Mouse (Mus musculus) MEL (cell line): ENCODE data around the gene Bhlhe41. TPM values are rescaled to one million over a fixed set of nuclear protein-coding genes. Genes with fewer than 3 reads are reported as not detected.

ENCODE experiments used
- DNase-seq: peaks from one replicate; pipeline ENCODE4 v3.0.0; 2011; ENCODE audit warnings: low read depth, low spot score
- H3K27ac ChIP-seq: 2 replicates; pipeline ENCODE4 v1.5.1; 2012; ENCODE audit warnings: low read depth, mild to moderate bottlenecking, control low read depth, low read length, moderate library complexity; ENCODE audit not compliant: control insufficient read depth
- H3K27me3 ChIP-seq, 2 experiments: fragments of 150-350 bp in 1 of 2; sonication (generic) in 1 of 2; 2 replicates each; pipeline ENCODE4 v1.6.1; 2012; ENCODE audit warnings: low read length in 2 of 2, mild to moderate bottlenecking in 2 of 2, improper control_type of control experiment in 1 of 2, moderate library complexity in 1 of 2; ENCODE audit not compliant: insufficient read depth in 2 of 2, control insufficient read depth in 1 of 2
- H3K36me3 ChIP-seq, 2 experiments: 2 replicates each; pipeline ENCODE4 v1.6.1; 2012 to 2014; ENCODE audit warnings: low read length in 2 of 2, improper control_type of control experiment in 1 of 2, inconsistent platforms in 1 of 2, mild to moderate bottlenecking in 1 of 2; ENCODE audit not compliant: insufficient read depth in 2 of 2, control insufficient read depth in 1 of 2
- H3K4me1 ChIP-seq, 2 experiments: fragments of 150-350 bp in 1 of 2; sonication (generic) in 1 of 2; 2 replicates each; pipeline ENCODE4 v1.6.1; 2012; ENCODE audit warnings: low read length in 2 of 2, improper control_type of control experiment in 1 of 2, mild to moderate bottlenecking in 1 of 2; ENCODE audit not compliant: insufficient read depth in 2 of 2, control insufficient read depth in 1 of 2
- H3K4me3 ChIP-seq, 2 experiments: fragments of 150-350 bp in 1 of 2; sonication (generic) in 1 of 2; 2 replicates each; pipeline ENCODE4 v1.5.1; 2012; ENCODE audit warnings: low read depth in 2 of 2, low read length in 2 of 2, mild to moderate bottlenecking in 2 of 2, moderate library complexity in 2 of 2, control low read depth in 1 of 2, improper control_type of control experiment in 1 of 2; ENCODE audit not compliant: control insufficient read depth in 1 of 2, insufficient read depth in 1 of 2
- H3K79me2 ChIP-seq: 2 replicates; pipeline ENCODE4 v1.6.1; 2012; ENCODE audit warnings: mild to moderate bottlenecking, low read length, moderate library complexity; ENCODE audit not compliant: control insufficient read depth, poor library complexity, insufficient read depth
- H3K9ac ChIP-seq: 2 replicates; pipeline ENCODE4 v1.6.1; 2012; ENCODE audit warnings: low read depth, mild to moderate bottlenecking, control low read depth, low read length, moderate library complexity; ENCODE audit not compliant: control insufficient read depth, poor library complexity, severe bottlenecking
- H3K9me3 ChIP-seq: fragments of 150-350 bp; sonication (generic); replicated peaks from 2 replicates; pipeline ENCODE4 v1.6.1; 2012; ENCODE audit warnings: mild to moderate bottlenecking, low read length, improper control_type of control experiment, moderate library complexity; ENCODE audit not compliant: insufficient read depth
- BHLHE40 ChIP-seq: IDR thresholded peaks from 2 replicates; pipeline ENCODE4 v1.6.1; 2012; ENCODE audit warnings: low read depth, mild to moderate bottlenecking, inconsistent platforms, low read length, improper control_type of control experiment, borderline replicate concordance
- CTCF ChIP-seq, 3 experiments: IDR thresholded peaks in 2 of 3; conservative IDR thresholded peaks in 1 of 3; 2 replicates each; pipeline ENCODE4 v1.5.1; 2011 to 2012; ENCODE audit warnings: low read length in 3 of 3, low read depth in 2 of 3, mild to moderate bottlenecking in 2 of 3, improper control_type of control experiment in 1 of 3, inconsistent platforms in 1 of 3, mixed read lengths in 1 of 3, moderate library complexity in 1 of 3; ENCODE audit not compliant: control insufficient read depth in 1 of 3, insufficient read depth in 1 of 3, poor library complexity in 1 of 3, severe bottlenecking in 1 of 3
- ELF1 ChIP-seq: IDR thresholded peaks from 2 replicates; pipeline ENCODE4 v1.6.1; 2014; ENCODE audit warnings: low read depth, mild to moderate bottlenecking, inconsistent platforms, low read length, improper control_type of control experiment, moderate library complexity
- EP300 ChIP-seq, 2 experiments: IDR thresholded peaks; 2 replicates each; pipeline ENCODE4 v1.6.1; 2011; ENCODE audit warnings: improper control_type of control experiment in 2 of 2, low read length in 2 of 2, low read depth in 1 of 2, mild to moderate bottlenecking in 1 of 2
- HCFC1 ChIP-seq: IDR thresholded peaks from 2 replicates; pipeline ENCODE4 v1.6.1; 2012; ENCODE audit warnings: low read depth, mild to moderate bottlenecking, inconsistent platforms, low read length, improper control_type of control experiment, moderate library complexity
- KAT2A ChIP-seq: conservative IDR thresholded peaks from 2 replicates; pipeline ENCODE4 v1.6.1; 2012; ENCODE audit warnings: low read depth, low read length, improper control_type of control experiment, inconsistent platforms
- MAFK ChIP-seq: IDR thresholded peaks from 2 replicates; pipeline ENCODE4 v1.6.1; 2011; ENCODE audit warnings: low read depth, mild to moderate bottlenecking, low read length, improper control_type of control experiment, borderline replicate concordance
- MAX ChIP-seq: IDR thresholded peaks from 2 replicates; pipeline ENCODE4 v1.6.1; 2011; ENCODE audit warnings: low read length, improper control_type of control experiment
- MEF2A ChIP-seq: IDR thresholded peaks from 2 replicates; pipeline ENCODE4 v1.6.1; 2014; ENCODE audit warnings: low read depth, mild to moderate bottlenecking, inconsistent platforms, low read length, improper control_type of control experiment; ENCODE audit not compliant: poor library complexity, insufficient replicate concordance, severe bottlenecking; ENCODE audit errors: extremely low read depth
- MXI1 ChIP-seq: IDR thresholded peaks from 2 replicates; pipeline ENCODE4 v1.6.1; 2011; ENCODE audit warnings: mild to moderate bottlenecking, low read depth, low read length, improper control_type of control experiment
- MYB ChIP-seq: IDR thresholded peaks from 2 replicates; pipeline ENCODE4 v1.6.1; 2011; ENCODE audit warnings: mild to moderate bottlenecking, low read depth, low read length, improper control_type of control experiment
- POLR2AphosphoS5 ChIP-seq: IDR thresholded peaks from 2 replicates; pipeline ENCODE4 v1.6.1; 2012; ENCODE audit warnings: low read depth, borderline replicate concordance, mild to moderate bottlenecking, inconsistent platforms, low read length, moderate library complexity, mixed read lengths
- RAD21 ChIP-seq: IDR thresholded peaks from 2 replicates; pipeline ENCODE4 v1.6.1; 2011; ENCODE audit warnings: mild to moderate bottlenecking, low read depth, low read length, improper control_type of control experiment
- RCOR1 ChIP-seq: IDR thresholded peaks from 2 replicates; pipeline ENCODE4 v1.6.1; 2012; ENCODE audit warnings: low read depth, mild to moderate bottlenecking, inconsistent platforms, low read length, improper control_type of control experiment
- SIN3A ChIP-seq: IDR thresholded peaks from 2 replicates; pipeline ENCODE4 v1.6.1; 2012; ENCODE audit warnings: low read length, improper control_type of control experiment, inconsistent platforms
- UBTF ChIP-seq: IDR thresholded peaks from 2 replicates; pipeline ENCODE4 v1.6.1; 2012; ENCODE audit warnings: low read depth, mild to moderate bottlenecking, inconsistent platforms, low read length, improper control_type of control experiment, moderate library complexity, borderline replicate concordance; ENCODE audit not compliant: insufficient read depth
- ZKSCAN1 ChIP-seq: IDR thresholded peaks from 2 replicates; pipeline ENCODE4 v1.6.1; 2012; ENCODE audit warnings: low read depth, mild to moderate bottlenecking, inconsistent platforms, low read length, improper control_type of control experiment, moderate library complexity
- ZMIZ1 ChIP-seq: IDR thresholded peaks from 2 replicates; pipeline ENCODE4 v1.6.1; 2012; ENCODE audit warnings: low read depth, mild to moderate bottlenecking, inconsistent platforms, low read length, improper control_type of control experiment, moderate library complexity
- ZNF384 ChIP-seq: IDR thresholded peaks from 2 replicates; pipeline ENCODE4 v1.6.1; 2012; ENCODE audit warnings: low read depth, mild to moderate bottlenecking, inconsistent platforms, low read length, improper control_type of control experiment
- polyA plus RNA-seq, 2 experiments: library from polyadenylated mRNA; stranded (reverse) in 1 of 2; unstranded in 1 of 2; fragments of >175 nt in 1 of 2; fragments of >200 nt in 1 of 2; gene quantifications; 2 replicates each; pipeline versions ENCODE4 v1.2.1 to v1.2.4; 2012; ENCODE audit warnings: low replicate concordance in 2 of 2, low read depth in 1 of 2; ENCODE audit not compliant: insufficient read length in 2 of 2, insufficient read depth in 1 of 2, missing spikeins in 1 of 2
- total RNA-seq: library from RNA; depleted of rRNA; stranded (reverse); fragments of 300-350 nt; gene quantifications from 2 replicates; pipeline ENCODE4 v1.2.3, GENCODE M21; 2012

Bhlhe41 gene
- total and polyA plus RNA-seq, 3 experiments = not detected

DNA sequence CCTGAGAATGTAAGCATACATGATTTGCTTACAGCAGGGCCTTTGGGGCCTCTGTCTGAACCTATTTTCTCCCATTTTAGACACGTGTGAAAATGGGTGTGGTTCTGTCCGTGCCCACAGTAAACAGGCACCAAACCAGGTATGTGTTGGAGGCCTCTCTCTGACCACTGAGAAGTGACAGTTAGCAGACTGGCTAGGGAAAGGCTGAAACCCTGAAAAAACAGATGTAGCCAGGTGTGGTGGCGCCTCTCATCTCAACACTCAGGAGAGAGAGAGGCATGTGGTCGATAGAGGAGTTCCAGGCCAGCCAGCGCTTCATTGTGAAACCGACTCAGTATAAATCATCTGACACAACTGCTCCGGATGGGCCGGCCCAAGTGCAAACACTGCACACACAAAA is 6.9 kb downstream of the Bhlhe41 start:
- Histone ChIP-seq H3K4me3 (no peak overlapping the region), H3K36me3 (no peaks in the 10 kb centered on the region), H3K79me2 (no peaks in the 10 kb centered on the region), H3K27me3 (no peaks in the 10 kb centered on the region), H3K4me1 (0 out of 4 replicates have a peak, but pooled peaks cover 0 to 2% of the 10 kb centered on the region in 2 experiments), H3K9ac (no peak overlapping the region), H3K27ac (no peak overlapping the region), H3K9me3 (no peaks in the 10 kb centered on the region)
- no peak for DNase-seq
- TF ChIP-seq MAX (no peak), MYB (no peak), SIN3A (no peak), BHLHE40 (no peak), HCFC1 (no peak), ZMIZ1 (no peak), EP300 (IDR thresholded peaks at IDR 0.05; ENCODE audit: low read depth in 1 of 2, low read length in 2 of 2) (no peak), RAD21 (no peak), POLR2AphosphoS5 (no peak), MEF2A (no peak), UBTF (no peak), MXI1 (no peak), ZNF384 (no peak), ELF1 (no peak), RCOR1 (no peak), ZKSCAN1 (no peak), KAT2A (no peak), MAFK (no peak)

DNA sequence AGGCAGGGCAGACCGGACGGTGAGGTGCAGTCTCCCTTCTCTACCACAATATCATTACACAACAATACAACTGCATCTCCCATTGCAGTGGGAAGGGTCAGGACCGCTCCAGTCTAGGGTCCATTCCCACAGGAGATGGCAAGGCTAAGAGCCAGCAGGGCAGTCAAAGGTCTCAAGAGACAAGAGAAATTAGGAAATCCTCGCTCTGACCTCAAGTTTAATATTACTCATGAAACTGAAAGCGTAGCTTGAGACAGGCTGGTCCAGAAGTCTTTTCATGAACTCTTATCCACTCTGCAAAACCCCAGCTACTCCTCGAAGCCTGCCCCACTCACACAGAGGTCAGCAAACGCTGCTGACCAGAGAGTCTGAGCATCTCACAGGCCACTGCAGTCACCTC is 7.9 kb downstream of the Bhlhe41 start:
- Histone ChIP-seq H3K79me2 (no peaks in the 10 kb centered on the region), H3K27ac (no peak overlapping the region), H3K36me3 (no peaks in the 10 kb centered on the region), H3K4me1 (0 out of 4 replicates have a peak, but pooled peaks cover 0 to 2% of the 10 kb centered on the region in 2 experiments), H3K9ac (no peak overlapping the region), H3K27me3 (no peaks in the 10 kb centered on the region), H3K9me3 (no peaks in the 10 kb centered on the region), H3K4me3 (no peak overlapping the region)
- DNase-seq = no peak
- TF ChIP-seq CTCF (IDR thresholded peaks at IDR 0.05 in 2 of 3, conservative IDR thresholded peaks at IDR 0.05 in 1 of 3; ENCODE audit: control insufficient read depth in 1 of 3, insufficient read depth in 1 of 3, low read depth in 2 of 3, low read length in 3 of 3, poor library complexity in 1 of 3, severe bottlenecking in 1 of 3) = no peak
- no peak for TF ChIP-seq EP300 (IDR thresholded peaks at IDR 0.05; ENCODE audit: low read depth in 1 of 2, low read length in 2 of 2)
